Mouse (Mus musculus): ENCODE data around the gene Abhd17a. TPM values are rescaled to one million over a fixed set of nuclear protein-coding genes. Genes with fewer than 3 reads are reported as not detected.

Gene Abhd17a
- polyA plus RNA-seq, 1 experiment from 2014 or later = 79.5 TPM

GRCm38 (mm10) chr10:80559431-80559830, 30.7 kb downstream of the Abhd17a start:
- Histone ChIP-seq H3K4me2 (ENCODE audit: low read depth, low read length) (no peak overlapping the region), H3K9me3 (replicated peaks; ENCODE audit: control insufficient read depth, low read length) (no peaks in the 10 kb centered on the region), H3K27me3 (ENCODE audit: control insufficient read depth, insufficient read depth, low read length) (no peaks in the 10 kb centered on the region), H3K4me1 (ENCODE audit: control insufficient read depth, insufficient read depth, low read length) (peaks cover 26% of the 10 kb centered on the region), H3K4me3 (ENCODE audit: low read length) (no peak overlapping the region), H3K36me3 (ENCODE audit: control insufficient read depth, insufficient read depth) (no peaks in the 10 kb centered on the region), H3K9ac (ENCODE audit: low read length) (no peak overlapping the region), H3K27ac (ENCODE audit: low read length) (no peak overlapping the region)
- no peak for ATAC-seq (replicated peaks; ENCODE audit: extremely low read depth, insufficient read depth, low FRiP score)
- 93% methylated on average over 7 of the region's 7 CpGs for WGBS

DNA sequence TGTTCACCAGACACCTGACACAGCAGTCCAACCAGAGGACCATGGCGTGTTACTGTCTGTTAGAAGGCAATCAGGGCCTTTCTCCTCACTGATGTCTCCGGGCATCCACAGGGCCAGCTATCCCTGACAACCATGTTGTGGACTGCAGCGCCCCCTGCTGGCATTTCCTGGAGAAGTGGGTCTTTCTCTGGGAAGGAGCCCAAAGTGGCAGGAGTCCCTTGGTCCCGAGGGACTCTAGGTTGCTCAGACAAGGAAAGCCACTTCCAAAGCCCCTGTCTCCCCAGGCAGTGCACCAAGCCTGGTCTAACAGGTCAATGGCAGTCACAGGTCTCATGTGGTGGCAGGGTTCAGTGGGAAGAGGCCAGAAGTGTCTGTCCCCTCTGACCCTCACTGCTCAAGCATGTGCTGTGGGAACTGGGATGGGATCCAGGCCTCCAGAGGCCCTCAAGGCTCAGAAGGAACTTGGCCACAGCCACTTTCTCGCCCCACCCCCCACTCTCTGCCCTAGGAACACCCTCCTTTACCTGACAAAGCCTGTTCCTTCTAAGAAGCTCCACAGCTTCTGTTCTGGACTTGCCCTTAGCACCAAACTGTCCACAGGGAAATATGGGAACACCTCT, 32.7 kb downstream of the Abhd17a start:
- no peak overlapping the region for H3K4me2 ChIP-seq (ENCODE audit: low read depth, low read length)
- H3K4me1 ChIP-seq (ENCODE audit: control insufficient read depth, insufficient read depth, low read length) = peaks cover 38% of the 10 kb centered on the region
- H3K27ac ChIP-seq (ENCODE audit: low read length) = no peak overlapping the region
- H3K27me3 ChIP-seq (ENCODE audit: control insufficient read depth, insufficient read depth, low read length) = no peaks in the 10 kb centered on the region
- no peak overlapping the region for H3K4me3 ChIP-seq (ENCODE audit: low read length)
- H3K36me3 ChIP-seq (ENCODE audit: control insufficient read depth, insufficient read depth) = no peaks in the 10 kb centered on the region
- peak overlapping the region; percentile 18; the same call in 1 of the 2 replicates for H3K9ac ChIP-seq (ENCODE audit: low read length)
- 28% methylated on average over 5 of the region's 5 CpGs for WGBS
- no peaks in the 10 kb centered on the region for H3K9me3 ChIP-seq (replicated peaks; ENCODE audit: control insufficient read depth, low read length)
- ATAC-seq (replicated peaks; ENCODE audit: extremely low read depth, insufficient read depth, low FRiP score) = no peak

DNA sequence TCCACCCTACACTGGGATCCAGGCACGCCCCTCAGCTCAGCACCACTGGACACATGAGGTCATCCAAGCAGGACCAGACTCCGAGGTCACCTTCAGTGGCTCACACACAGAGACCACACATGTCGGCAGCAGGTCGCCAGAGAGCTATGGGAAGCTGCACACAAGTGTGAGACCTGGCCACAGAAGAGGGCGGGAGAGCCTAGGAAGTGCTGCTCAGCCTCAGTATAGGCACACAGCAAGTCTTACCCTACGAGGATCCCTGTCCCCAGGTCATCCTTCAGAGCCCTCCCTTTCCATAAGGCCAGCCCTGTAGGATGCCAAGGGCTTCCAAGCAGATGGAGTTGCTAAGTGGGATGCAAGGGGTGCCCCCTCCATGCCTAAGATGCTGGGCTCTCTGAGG, 36.1 kb downstream of the Abhd17a start:
- peaks cover 10% of the 10 kb centered on the region for H3K36me3 ChIP-seq (ENCODE audit: control insufficient read depth, insufficient read depth)
- no peak overlapping the region for H3K4me2 ChIP-seq (ENCODE audit: low read depth, low read length)
- no peaks in the 10 kb centered on the region for H3K27me3 ChIP-seq (ENCODE audit: control insufficient read depth, insufficient read depth, low read length)
- no peak overlapping the region for H3K27ac ChIP-seq (ENCODE audit: low read length)
- ATAC-seq (replicated peaks; ENCODE audit: extremely low read depth, insufficient read depth, low FRiP score) = no peak
- peaks cover 24% of the 10 kb centered on the region for H3K4me1 ChIP-seq (ENCODE audit: control insufficient read depth, insufficient read depth, low read length)
- no peaks in the 10 kb centered on the region for H3K9me3 ChIP-seq (replicated peaks; ENCODE audit: control insufficient read depth, low read length)
- H3K9ac ChIP-seq (ENCODE audit: low read length) = peak overlapping the region; percentile 15; the same call in 1 of the 2 replicates
- H3K4me3 ChIP-seq (ENCODE audit: low read length) = no peak overlapping the region
- WGBS = 56% methylated on average over 6 of the region's 6 CpGs

DNA sequence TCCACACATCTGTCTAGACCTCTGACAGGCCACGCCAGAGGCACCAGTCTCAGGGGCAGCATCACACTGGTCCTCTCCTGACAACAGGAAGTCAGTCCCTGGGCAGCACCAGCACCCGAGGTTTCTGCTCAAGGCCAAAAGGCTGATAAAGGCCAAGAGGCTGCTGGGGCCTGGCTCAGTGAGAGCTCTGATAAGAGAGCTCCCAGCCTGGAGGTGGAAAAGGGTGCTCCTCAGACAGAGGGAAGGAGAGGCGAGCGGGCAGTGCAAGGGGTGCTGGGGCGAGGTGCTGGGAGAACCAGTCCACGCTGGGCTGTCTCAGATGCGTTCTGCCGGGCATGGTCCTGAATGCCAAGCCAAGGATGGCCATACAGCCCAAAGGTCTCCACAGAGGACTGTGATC, 36.6 kb downstream of the Abhd17a start:
- no peaks in the 10 kb centered on the region for H3K27me3 ChIP-seq (ENCODE audit: control insufficient read depth, insufficient read depth, low read length)
- WGBS = 54% methylated on average over 8 of the region's 8 CpGs
- no peak overlapping the region for H3K27ac ChIP-seq (ENCODE audit: low read length)
- no peak overlapping the region for H3K4me3 ChIP-seq (ENCODE audit: low read length)
- H3K4me2 ChIP-seq (ENCODE audit: low read depth, low read length) = 0 out of 2 replicates have a peak overlapping the region, but pooled peaks have one; percentile 6
- no peak for ATAC-seq (replicated peaks; ENCODE audit: extremely low read depth, insufficient read depth, low FRiP score)
- no peaks in the 10 kb centered on the region for H3K9me3 ChIP-seq (replicated peaks; ENCODE audit: control insufficient read depth, low read length)
- peaks cover 11% of the 10 kb centered on the region for H3K36me3 ChIP-seq (ENCODE audit: control insufficient read depth, insufficient read depth)
- peak overlapping the region; percentile 15; the same call in 1 of the 2 replicates for H3K9ac ChIP-seq (ENCODE audit: low read length)
- H3K4me1 ChIP-seq (ENCODE audit: control insufficient read depth, insufficient read depth, low read length) = peaks cover 25% of the 10 kb centered on the region

DNA sequence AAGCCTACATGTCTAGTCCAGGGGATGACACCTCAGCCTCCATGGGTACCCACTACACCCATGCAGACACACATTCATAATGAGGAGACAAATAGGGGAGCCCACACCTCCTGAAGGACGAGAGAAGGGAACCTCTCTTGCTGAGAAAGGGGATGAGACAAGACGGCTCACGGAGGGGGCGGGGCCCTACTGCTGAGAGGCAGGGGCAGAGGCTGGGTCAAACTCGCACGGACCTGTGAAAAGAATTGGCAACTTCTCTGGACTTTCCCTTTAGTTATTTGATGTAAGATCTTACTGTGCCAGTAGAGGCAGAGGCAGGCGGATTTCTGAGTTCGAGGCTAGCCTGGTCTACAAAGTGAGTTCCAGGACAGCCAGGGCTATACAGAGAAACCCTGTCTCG, 37.8 kb downstream of the Abhd17a start:
- no peak for ATAC-seq (replicated peaks; ENCODE audit: extremely low read depth, insufficient read depth, low FRiP score)
- Histone ChIP-seq H3K36me3 (ENCODE audit: control insufficient read depth, insufficient read depth) (peaks cover 14% of the 10 kb centered on the region), H3K27ac (ENCODE audit: low read length) (no peak overlapping the region), H3K9ac (ENCODE audit: low read length) (no peak overlapping the region), H3K4me2 (ENCODE audit: low read depth, low read length) (no peak overlapping the region), H3K4me1 (ENCODE audit: control insufficient read depth, insufficient read depth, low read length) (peaks cover 15% of the 10 kb centered on the region), H3K27me3 (ENCODE audit: control insufficient read depth, insufficient read depth, low read length) (no peaks in the 10 kb centered on the region), H3K4me3 (ENCODE audit: low read length) (no peak overlapping the region), H3K9me3 (replicated peaks; ENCODE audit: control insufficient read depth, low read length) (no peaks in the 10 kb centered on the region)
- 66% methylated on average over 9 of the region's 9 CpGs for WGBS

DNA sequence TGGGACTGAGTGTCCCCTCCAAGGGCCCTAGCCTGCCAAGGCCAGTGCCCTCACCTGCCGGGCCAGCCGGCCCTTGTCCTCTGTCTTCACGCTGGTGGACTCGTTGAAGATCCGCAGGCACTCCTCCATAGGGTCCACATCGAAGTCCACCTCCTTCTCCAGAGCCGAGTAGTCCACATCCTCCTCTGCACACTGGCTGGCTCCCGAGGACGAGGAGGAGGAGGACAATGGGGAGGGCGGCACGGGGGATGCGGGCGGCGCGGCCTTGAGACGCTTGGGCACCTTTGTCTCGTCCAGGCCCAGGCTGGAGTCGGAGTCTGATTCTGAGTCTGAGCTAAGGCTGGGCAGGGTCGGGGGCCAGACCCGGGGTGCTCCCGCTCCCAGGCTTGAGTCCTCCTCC, 40.9 kb downstream of the Abhd17a start:
- Histone ChIP-seq H3K4me2 (ENCODE audit: low read depth, low read length) (no peak overlapping the region), H3K4me1 (ENCODE audit: control insufficient read depth, insufficient read depth, low read length) (peaks cover 14% of the 10 kb centered on the region), H3K4me3 (ENCODE audit: low read length) (no peak overlapping the region), H3K27ac (ENCODE audit: low read length) (no peak overlapping the region), H3K36me3 (ENCODE audit: control insufficient read depth, insufficient read depth) (peaks cover 40% of the 10 kb centered on the region), H3K9ac (ENCODE audit: low read length) (no peak overlapping the region), H3K9me3 (replicated peaks; ENCODE audit: control insufficient read depth, low read length) (no peaks in the 10 kb centered on the region), H3K27me3 (ENCODE audit: control insufficient read depth, insufficient read depth, low read length) (no peaks in the 10 kb centered on the region)
- WGBS = 85% methylated on average over 21 of the region's 21 CpGs
- ATAC-seq (replicated peaks; ENCODE audit: extremely low read depth, insufficient read depth, low FRiP score) = no peak

GRCm38 (mm10) chr10:80548428-80549006, 41.6 kb downstream of the Abhd17a start:
- no peaks in the 10 kb centered on the region for H3K27me3 ChIP-seq (ENCODE audit: control insufficient read depth, insufficient read depth, low read length)
- no peak overlapping the region for H3K9ac ChIP-seq (ENCODE audit: low read length)
- ATAC-seq (replicated peaks; ENCODE audit: extremely low read depth, insufficient read depth, low FRiP score) = peak; percentile 39; the same call in 1 of the 2 replicates
- WGBS = 65% methylated on average over 10 of the region's 10 CpGs
- H3K4me1 ChIP-seq (ENCODE audit: control insufficient read depth, insufficient read depth, low read length) = peaks cover 6% of the 10 kb centered on the region
- no peak overlapping the region for H3K4me2 ChIP-seq (ENCODE audit: low read depth, low read length)
- no peaks in the 10 kb centered on the region for H3K9me3 ChIP-seq (replicated peaks; ENCODE audit: control insufficient read depth, low read length)
- peaks cover 45% of the 10 kb centered on the region for H3K36me3 ChIP-seq (ENCODE audit: control insufficient read depth, insufficient read depth)
- no peak overlapping the region for H3K27ac ChIP-seq (ENCODE audit: low read length)
- no peak overlapping the region for H3K4me3 ChIP-seq (ENCODE audit: low read length)

GRCm38 (mm10) chr10:80547539-80547938, 42.6 kb downstream of the Abhd17a start:
- ATAC-seq (replicated peaks; ENCODE audit: extremely low read depth, insufficient read depth, low FRiP score) = no peak
- no peak overlapping the region for H3K9ac ChIP-seq (ENCODE audit: low read length)

GRCm38 (mm10) chr10:80546945-80547344, 43.2 kb downstream of the Abhd17a start:
- peaks cover 2% of the 10 kb centered on the region; the same call in 1 of the 2 replicates for H3K4me1 ChIP-seq (ENCODE audit: control insufficient read depth, insufficient read depth, low read length)
- no peaks in the 10 kb centered on the region for H3K27me3 ChIP-seq (ENCODE audit: control insufficient read depth, insufficient read depth, low read length)
- no peak overlapping the region for H3K4me2 ChIP-seq (ENCODE audit: low read depth, low read length)
- 84% methylated on average over 4 of the region's 4 CpGs for WGBS
- no peak for ATAC-seq (replicated peaks; ENCODE audit: extremely low read depth, insufficient read depth, low FRiP score)
- H3K36me3 ChIP-seq (ENCODE audit: control insufficient read depth, insufficient read depth) = peaks cover 58% of the 10 kb centered on the region
- no peaks in the 10 kb centered on the region for H3K9me3 ChIP-seq (replicated peaks; ENCODE audit: control insufficient read depth, low read length)
- H3K4me3 ChIP-seq (ENCODE audit: low read length) = no peak overlapping the region
- H3K9ac ChIP-seq (ENCODE audit: low read length) = no peak overlapping the region
- no peak overlapping the region for H3K27ac ChIP-seq (ENCODE audit: low read length)

More at GRCm38 (mm10) chr10:80547539-80547938, 42.6 kb downstream of the Abhd17a start:
- 89% methylated on average over 15 of the region's 15 CpGs for WGBS
- peaks cover 2% of the 10 kb centered on the region; the same call in 1 of the 2 replicates for H3K4me1 ChIP-seq (ENCODE audit: control insufficient read depth, insufficient read depth, low read length)
- H3K9me3 ChIP-seq (replicated peaks; ENCODE audit: control insufficient read depth, low read length) = no peaks in the 10 kb centered on the region
- H3K4me2 ChIP-seq (ENCODE audit: low read depth, low read length) = no peak overlapping the region
- no peak overlapping the region for H3K27ac ChIP-seq (ENCODE audit: low read length)
- H3K4me3 ChIP-seq (ENCODE audit: low read length) = no peak overlapping the region
- H3K27me3 ChIP-seq (ENCODE audit: control insufficient read depth, insufficient read depth, low read length) = no peaks in the 10 kb centered on the region
- peaks cover 52% of the 10 kb centered on the region for H3K36me3 ChIP-seq (ENCODE audit: control insufficient read depth, insufficient read depth)

Measured in heart, embryonic 16.5 days (tissue).